Mouse (Mus musculus) embryonic facial prominence, embryonic 12.5 days (tissue): ENCODE measurements at regions not wholly inside any gene's neighbourhood (a gene's known extent, or its start where the extent isn't known, plus 50 kb on each side); places are given as distances from the start of the nearest gene placed in this dataset.

Source experiments
- ATAC-seq: fragments of 200-750 bp; cut with Nextera tagmentation; 2 replicates; pipeline ENCODE4 v1.8.0; 2017; ENCODE audit not compliant: insufficient number of reproducible peaks, insufficient read depth, low FRiP score, low TSS enrichment
- H3K27ac ChIP-seq: fragments of 300-500 bp; sonication (generic); 2 replicates; pipeline ENCODE4 v1.5.1; 2016; ENCODE audit warnings: mild to moderate bottlenecking
- H3K27me3 ChIP-seq: fragments of 300-500 bp; sonication (generic); 2 replicates; pipeline ENCODE4 v1.6.1; 2016; ENCODE audit warnings: mild to moderate bottlenecking, moderate library complexity
- H3K36me3 ChIP-seq: fragments of 300-500 bp; sonication (generic); 2 replicates; pipeline ENCODE4 v1.6.1; 2016; ENCODE audit warnings: mild to moderate bottlenecking
- H3K4me1 ChIP-seq: fragments of 300-500 bp; sonication (generic); 2 replicates; pipeline ENCODE4 v1.6.1; 2016
- H3K4me2 ChIP-seq: fragments of 300-500 bp; sonication (generic); replicated peaks from 2 replicates; pipeline ENCODE4 v1.6.1; 2016; ENCODE audit warnings: mild to moderate bottlenecking, moderate library complexity
- H3K4me3 ChIP-seq: fragments of 300-500 bp; sonication (generic); 2 replicates; pipeline ENCODE4 v1.5.1; 2016; ENCODE audit warnings: mild to moderate bottlenecking
- H3K9ac ChIP-seq: fragments of 300-500 bp; sonication (generic); 2 replicates; pipeline ENCODE4 v1.6.1; 2016; ENCODE audit warnings: mild to moderate bottlenecking, moderate library complexity
- H3K9me3 ChIP-seq: fragments of 300-500 bp; sonication (generic); 2 replicates; pipeline ENCODE4 v1.6.1; 2016; ENCODE audit warnings: mild to moderate bottlenecking, moderate library complexity
- WGBS: fragments of 180-500 bp; shearing (Covaris S2); methylation state at CpG from one replicate; pipeline ENCODE4 v1.1.7; 2016; 5-methylcytosine and 5-hydroxymethylcytosine counted together

DNA sequence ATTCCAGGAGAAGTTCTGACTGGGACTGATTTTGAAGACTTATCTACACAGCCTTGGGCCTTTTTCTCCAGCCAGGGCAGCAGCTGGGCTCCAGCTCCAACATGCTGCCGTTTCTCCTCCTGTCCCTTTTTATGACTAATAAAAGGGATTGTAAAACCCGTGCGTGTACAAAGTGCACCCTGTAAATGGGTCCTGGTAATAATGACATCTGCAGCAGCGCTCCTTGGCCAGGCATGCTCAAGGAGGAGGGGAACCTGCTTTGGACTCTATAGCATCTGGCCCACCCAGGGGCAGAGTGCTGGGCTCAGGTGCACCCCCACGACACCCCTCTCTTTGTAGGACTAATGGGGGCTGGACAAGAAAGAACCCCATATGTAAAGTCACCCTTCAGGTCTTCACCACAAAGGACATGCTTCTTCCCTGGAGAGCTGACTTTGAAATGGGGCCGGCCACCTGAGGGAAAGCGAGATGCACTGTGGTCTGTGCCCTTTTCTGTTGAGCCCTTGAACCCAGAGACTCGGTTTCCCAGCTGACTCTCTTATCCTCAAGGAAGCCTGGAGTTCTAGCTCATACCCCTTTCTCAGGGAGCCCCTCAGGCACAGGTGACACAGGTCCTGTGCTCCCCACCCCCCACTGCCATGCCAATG is 61.4 kb downstream of the Mrpl23 start:
- Histone ChIP-seq H3K27ac (no peak overlapping the region), H3K4me2 (no peak overlapping the region), H3K4me3 (no peak overlapping the region), H3K9ac (no peak overlapping the region), H3K27me3 (no peaks in the 10 kb centered on the region), H3K9me3 (no peaks in the 10 kb centered on the region), H3K36me3 (no peaks in the 10 kb centered on the region), H3K4me1 (peaks cover 20% of the 10 kb centered on the region)
- ATAC-seq, result no peak
- WGBS, result 80% methylated on average over 8 of the region's 8 CpGs

DNA sequence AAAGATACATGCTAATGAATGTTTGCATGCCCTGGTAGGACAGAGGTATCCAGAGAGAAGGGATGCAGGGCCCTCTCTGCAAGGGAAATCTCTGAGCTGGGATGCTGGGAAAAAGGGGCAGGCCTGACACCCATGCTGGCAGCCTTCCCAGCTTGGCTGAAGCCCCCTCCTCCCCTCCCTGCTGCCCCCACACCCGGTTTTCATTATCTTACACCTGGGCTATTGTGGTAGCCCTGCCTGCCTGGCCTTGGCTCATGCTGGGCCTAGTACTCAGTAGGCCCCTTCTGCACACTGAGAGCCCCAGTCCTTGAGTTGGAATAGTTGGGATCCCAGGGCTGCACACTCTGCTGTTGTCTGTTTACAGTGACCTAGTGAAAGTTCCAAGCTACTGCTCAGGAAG is 62.9 kb downstream of the Mrpl23 start:
- peaks cover 20% of the 10 kb centered on the region for H3K4me1 ChIP-seq

GRCm38 (mm10) chr7:142596211-142596610 is 63.7 kb downstream of the Mrpl23 start:
- H3K27ac ChIP-seq, result no peak overlapping the region
- no peaks in the 10 kb centered on the region for H3K9me3 ChIP-seq
- H3K36me3 ChIP-seq, result no peaks in the 10 kb centered on the region
- H3K9ac ChIP-seq, result no peak overlapping the region
- peaks cover 20% of the 10 kb centered on the region for H3K4me1 ChIP-seq
- no peak overlapping the region for H3K4me2 ChIP-seq
- H3K4me3 ChIP-seq, result no peak overlapping the region
- ATAC-seq, result no peak
- WGBS, result 95% methylated on average over 1 of the region's 1 CpGs
- no peaks in the 10 kb centered on the region for H3K27me3 ChIP-seq

More for the DNA sequence above, 62.9 kb downstream of the Mrpl23 start:
- WGBS, result 10% methylated on average over 1 of the region's 1 CpGs
- H3K27me3 ChIP-seq, result no peaks in the 10 kb centered on the region
- H3K9ac ChIP-seq, result no peak overlapping the region
- H3K9me3 ChIP-seq, result no peaks in the 10 kb centered on the region
- no peak for ATAC-seq
- no peaks in the 10 kb centered on the region for H3K36me3 ChIP-seq
- H3K4me3 ChIP-seq, result no peak overlapping the region
- H3K27ac ChIP-seq, result peak overlapping the region; percentile 7; the same call in 1 of the 2 replicates
- no peak overlapping the region for H3K4me2 ChIP-seq

GRCm38 (mm10) chr7:142597961-142598360 is 65.5 kb downstream of the Mrpl23 start:
- no peak overlapping the region for H3K4me2 ChIP-seq
- H3K27me3 ChIP-seq, result no peaks in the 10 kb centered on the region
- no peaks in the 10 kb centered on the region for H3K9me3 ChIP-seq
- 50% methylated on average over 7 of the region's 7 CpGs for WGBS
- no peak for ATAC-seq
- H3K4me3 ChIP-seq, result no peak overlapping the region
- no peaks in the 10 kb centered on the region for H3K36me3 ChIP-seq
- peaks cover 15% of the 10 kb centered on the region for H3K4me1 ChIP-seq
- H3K27ac ChIP-seq, result peak overlapping the region; percentile 70
- no peak overlapping the region for H3K9ac ChIP-seq

DNA sequence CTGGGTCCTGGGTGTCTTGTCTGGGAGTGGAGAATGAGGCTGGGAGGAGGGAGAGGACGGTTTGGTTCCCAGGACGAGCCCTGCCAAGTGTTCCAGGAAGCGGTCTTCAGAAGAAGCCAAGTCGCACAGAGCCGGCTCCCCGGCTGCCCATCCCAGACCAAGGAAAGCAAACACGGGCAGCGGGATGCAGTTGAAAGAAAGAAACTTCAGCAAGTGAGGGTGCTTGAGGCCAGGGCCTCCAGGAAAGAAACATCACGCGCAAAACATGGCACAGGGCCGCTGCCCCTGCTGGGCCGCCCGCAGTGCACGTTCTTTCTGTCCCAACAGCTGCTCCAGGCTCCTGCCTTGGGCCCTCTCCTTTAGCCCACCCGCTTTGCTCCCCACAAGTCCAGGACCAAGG is 66.7 kb downstream of the Igf2 start:
- Histone ChIP-seq H3K36me3 (no peaks in the 10 kb centered on the region), H3K27me3 (no peaks in the 10 kb centered on the region), H3K9me3 (no peaks in the 10 kb centered on the region), H3K4me2 (no peak overlapping the region), H3K9ac (no peak overlapping the region), H3K27ac (0 out of 2 replicates have a peak overlapping the region, but pooled peaks have one; percentile 25), H3K4me1 (peaks cover 15% of the 10 kb centered on the region), H3K4me3 (no peak overlapping the region)
- ATAC-seq, result no peak
- 74% methylated on average over 15 of the region's 15 CpGs for WGBS

DNA sequence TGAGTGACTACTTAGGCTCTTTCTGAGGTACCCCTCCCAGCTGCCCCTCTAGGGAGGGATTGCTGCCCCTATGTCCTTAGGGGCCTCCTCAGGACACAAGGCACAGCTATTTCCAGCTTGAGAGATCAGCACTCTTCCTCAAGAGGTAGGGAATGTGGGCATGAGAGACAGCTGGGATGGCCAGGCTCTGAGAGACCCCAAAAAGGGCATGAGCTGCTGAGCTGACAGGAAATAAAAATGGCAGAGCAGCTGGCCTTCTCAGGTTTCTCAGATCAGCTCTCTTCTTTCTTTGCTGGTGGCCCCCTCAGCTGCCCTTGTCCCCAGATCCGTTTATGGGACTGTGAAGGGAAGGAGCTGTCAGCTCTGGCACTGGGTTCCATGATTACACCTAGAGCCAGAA is 66.2 kb downstream of the Igf2 start:
- ATAC-seq, result no peak
- Histone ChIP-seq H3K9me3 (no peaks in the 10 kb centered on the region), H3K4me2 (no peak overlapping the region), H3K4me3 (no peak overlapping the region), H3K4me1 (peaks cover 11% of the 10 kb centered on the region), H3K27me3 (no peaks in the 10 kb centered on the region), H3K36me3 (no peaks in the 10 kb centered on the region), H3K9ac (no peak overlapping the region), H3K27ac (no peak overlapping the region)
- 5% methylated on average over 1 of the region's 1 CpGs for WGBS
